Mouse (Mus musculus) lung, embryonic 14.5 days (tissue): ENCODE results near the gene R3hdml. TPM values are rescaled to one million over a fixed set of nuclear protein-coding genes. Genes with fewer than 3 reads are reported as not detected.

Source experiments
- ATAC-seq: fragments of 200-750 bp; cut with Nextera tagmentation; 2 replicates; pipeline ENCODE4 v1.8.0; 2017; ENCODE audit warnings: mild to moderate bottlenecking, moderate TSS enrichment, moderate library complexity; ENCODE audit not compliant: insufficient read depth
- DNase-seq: peaks from one replicate; pipeline ENCODE4 v3.0.0-alpha.2; 2015
- H3K27ac ChIP-seq: fragments of 300-500 bp; sonication (generic); 2 replicates; pipeline ENCODE4 v1.5.1; 2014; ENCODE audit warnings: low read depth, mild to moderate bottlenecking, moderate library complexity
- H3K27me3 ChIP-seq: fragments of 300-500 bp; sonication (generic); 2 replicates; pipeline ENCODE4 v1.6.1; 2014; ENCODE audit warnings: low read length, control low read depth; ENCODE audit not compliant: insufficient read depth
- H3K36me3 ChIP-seq: fragments of 300-500 bp; sonication (generic); 2 replicates; pipeline ENCODE4 v1.6.1; 2014; ENCODE audit warnings: control low read depth; ENCODE audit not compliant: insufficient read depth
- H3K4me1 ChIP-seq: fragments of 300-500 bp; sonication (generic); 2 replicates; pipeline ENCODE4 v1.6.1; 2014; ENCODE audit warnings: antibody characterized with exemption, control low read depth; ENCODE audit not compliant: insufficient read depth
- H3K4me2 ChIP-seq: fragments of 300-500 bp; sonication (generic); 2 replicates; pipeline ENCODE4 v1.6.1; 2014; ENCODE audit warnings: mild to moderate bottlenecking
- H3K4me3 ChIP-seq: fragments of 300-500 bp; sonication (generic); 2 replicates; pipeline ENCODE4 v1.5.1; 2014; ENCODE audit warnings: low read depth, low read length
- H3K9ac ChIP-seq: fragments of 300-500 bp; sonication (generic); 2 replicates; pipeline ENCODE4 v1.6.1; 2014
- H3K9me3 ChIP-seq: fragments of 300-500 bp; sonication (generic); 2 replicates; pipeline ENCODE4 v1.6.1; 2016; ENCODE audit warnings: low read depth, low read length, control low read depth
- CTCF ChIP-seq: IDR thresholded peaks from 2 replicates; pipeline ENCODE4 v1.5.1; 2016; ENCODE audit warnings: antibody characterized with exemption, low read depth
- WGBS: fragments of 180-500 bp; shearing (Covaris S2); extraction: QIAGEN DNeasy Blood & Tissue Kit; methylation state at CpG from one replicate; pipeline ENCODE4 v1.1.7; 2014; 5-methylcytosine and 5-hydroxymethylcytosine counted together
- polyA plus RNA-seq: library from polyadenylated mRNA; unstranded; fragments of >200 nt; fragmentation: Nextera tagmentation; extraction: Ambion mirVana; gene quantifications from 2 replicates; pipeline ENCODE4 v1.2.1, GENCODE M21; 2014

R3hdml gene
- polyA plus RNA-seq, 1 experiment from 2014 or later, result not detected

GRCm38 (mm10) chr2:163463251-163463769 lies 28.8 kb upstream of the R3hdml start:
- no peak for TF ChIP-seq CTCF
- peaks cover 6% of the 10 kb centered on the region; the same call in 1 of the 2 replicates for H3K36me3 ChIP-seq
- no peak overlapping the region for H3K4me2 ChIP-seq
- H3K9ac ChIP-seq, result no peak overlapping the region
- WGBS, result 45% methylated on average over 10 of the region's 10 CpGs
- no peak overlapping the region for H3K4me3 ChIP-seq
- no peaks in the 10 kb centered on the region for H3K9me3 ChIP-seq
- no peak for DNase-seq
- no peak overlapping the region for H3K27ac ChIP-seq
- no peak for ATAC-seq
- no peaks in the 10 kb centered on the region for H3K27me3 ChIP-seq
- H3K4me1 ChIP-seq, result no peaks in the 10 kb centered on the region

DNA sequence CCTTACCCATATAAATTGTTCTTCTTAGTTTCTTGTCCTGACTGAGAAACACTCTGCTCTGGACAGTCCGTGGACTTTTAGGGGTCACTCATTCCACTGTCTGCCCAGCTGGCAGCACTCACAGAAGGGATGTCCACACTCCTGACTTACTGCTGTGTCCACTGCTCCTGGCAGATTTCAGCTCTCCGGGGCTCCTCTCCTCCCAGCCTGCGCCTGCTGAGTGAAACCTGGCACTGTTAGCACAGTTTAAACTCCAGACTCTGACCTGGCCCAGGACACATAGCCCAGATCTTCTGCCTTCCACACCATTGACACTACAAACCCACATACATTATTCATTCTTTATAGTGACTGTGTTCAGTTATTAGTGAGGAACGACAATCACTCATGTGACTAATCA lies 28.1 kb upstream of the R3hdml start:
- 71% methylated on average over 4 of the region's 4 CpGs for WGBS
- no peak for TF ChIP-seq CTCF
- H3K4me3 ChIP-seq, result no peak overlapping the region
- ATAC-seq (no peak), DNase-seq (no peak)
- peaks cover 13% of the 10 kb centered on the region; the same call in 1 of the 2 replicates for H3K36me3 ChIP-seq
- no peak overlapping the region for H3K9ac ChIP-seq
- no peaks in the 10 kb centered on the region for H3K27me3 ChIP-seq
- no peaks in the 10 kb centered on the region for H3K9me3 ChIP-seq
- no peak overlapping the region for H3K27ac ChIP-seq
- H3K4me2 ChIP-seq, result no peak overlapping the region
- H3K4me1 ChIP-seq, result no peaks in the 10 kb centered on the region

DNA sequence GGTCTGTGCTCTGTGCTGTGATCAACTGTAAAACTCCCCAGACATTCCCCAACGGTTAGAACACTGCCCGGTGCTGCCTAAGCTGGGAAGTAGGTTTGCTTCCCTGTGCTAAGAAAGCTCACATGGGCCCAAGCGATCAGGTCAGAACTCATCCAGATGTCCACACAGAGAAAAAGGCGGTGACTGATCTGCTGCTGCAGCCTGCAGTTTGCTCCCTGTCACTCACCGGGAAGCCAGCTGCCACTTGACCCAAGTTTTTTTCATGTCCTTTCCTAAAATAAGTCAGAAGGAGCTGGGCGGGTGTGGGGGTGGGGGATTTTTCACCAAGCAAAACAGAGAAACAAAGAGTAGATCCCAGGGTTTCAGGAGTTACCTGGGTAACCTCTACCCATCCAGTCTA lies 27.6 kb upstream of the R3hdml start:
- no peaks in the 10 kb centered on the region for H3K4me1 ChIP-seq
- no peak for TF ChIP-seq CTCF
- no peaks in the 10 kb centered on the region for H3K27me3 ChIP-seq
- no peak overlapping the region for H3K4me3 ChIP-seq
- H3K36me3 ChIP-seq, result peaks cover 18% of the 10 kb centered on the region; the same call in 1 of the 2 replicates
- no peak for ATAC-seq
- 34% methylated on average over 6 of the region's 6 CpGs for WGBS
- H3K9ac ChIP-seq, result no peak overlapping the region
- H3K27ac ChIP-seq, result no peak overlapping the region
- no peaks in the 10 kb centered on the region for H3K9me3 ChIP-seq
- no peak for DNase-seq
- H3K4me2 ChIP-seq, result no peak overlapping the region

- peaks cover 7% of the 10 kb centered on the region; the same call in 1 of the 2 replicates for H3K4me1 ChIP-seq
- TF ChIP-seq CTCF, result no peak
- 44% methylated on average over 8 of the region's 8 CpGs for WGBS
Observed at GRCm38 (mm10) chr2:163466771-163467170, 25.3 kb upstream of the R3hdml start.

GRCm38 (mm10) chr2:163467585-163467984 lies 24.5 kb upstream of the R3hdml start:
- DNase-seq (no peak), ATAC-seq (no peak)
- Histone ChIP-seq H3K9ac (no peak overlapping the region), H3K36me3 (peaks cover 21% of the 10 kb centered on the region; the same call in 1 of the 2 replicates), H3K4me2 (no peak overlapping the region), H3K4me1 (peaks cover 8% of the 10 kb centered on the region; the same call in 1 of the 2 replicates), H3K4me3 (no peak overlapping the region), H3K9me3 (no peaks in the 10 kb centered on the region), H3K27ac (no peak overlapping the region), H3K27me3 (no peaks in the 10 kb centered on the region)
- no peak for TF ChIP-seq CTCF
- WGBS, result 81% methylated on average over 6 of the region's 6 CpGs

More at GRCm38 (mm10) chr2:163466771-163467170, 25.3 kb upstream of the R3hdml start:
- DNase-seq (peak; percentile 35), ATAC-seq (peak; percentile 74)
- Histone ChIP-seq H3K4me2 (no peak overlapping the region), H3K9ac (no peak overlapping the region), H3K36me3 (peaks cover 21% of the 10 kb centered on the region; the same call in 1 of the 2 replicates), H3K9me3 (no peaks in the 10 kb centered on the region), H3K27me3 (no peaks in the 10 kb centered on the region), H3K27ac (no peak overlapping the region), H3K4me3 (no peak overlapping the region)

DNA sequence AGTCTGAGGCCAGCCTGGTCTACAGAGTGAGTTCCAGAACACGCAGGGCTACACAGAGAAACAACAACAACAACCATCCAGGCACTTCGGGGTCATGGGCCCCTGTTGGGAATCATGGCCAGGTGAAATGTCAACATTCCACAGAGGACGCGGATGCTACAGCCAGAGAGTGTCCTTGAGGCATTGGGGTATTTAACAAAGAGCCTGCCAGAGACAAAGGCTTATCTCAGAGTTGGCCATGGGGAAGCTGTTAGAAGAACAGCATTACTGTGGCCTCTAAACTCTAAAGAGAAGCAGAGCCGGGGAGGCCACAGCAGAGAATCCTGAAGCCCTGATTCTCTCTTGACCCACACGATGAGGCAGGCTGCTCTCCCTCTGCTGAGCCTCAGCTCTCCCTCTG lies 23.3 kb upstream of the R3hdml start:
- no peak overlapping the region for H3K4me3 ChIP-seq
- no peak for TF ChIP-seq CTCF
- no peak overlapping the region for H3K27ac ChIP-seq
- no peaks in the 10 kb centered on the region for H3K9me3 ChIP-seq
- H3K9ac ChIP-seq, result no peak overlapping the region
- peaks cover 8% of the 10 kb centered on the region; the same call in 1 of the 2 replicates for H3K4me1 ChIP-seq
- H3K4me2 ChIP-seq, result no peak overlapping the region
- WGBS, result 91% methylated on average over 6 of the region's 6 CpGs
- ATAC-seq (no peak), DNase-seq (no peak)
- H3K36me3 ChIP-seq, result peaks cover 21% of the 10 kb centered on the region; the same call in 1 of the 2 replicates
- H3K27me3 ChIP-seq, result no peaks in the 10 kb centered on the region

DNA sequence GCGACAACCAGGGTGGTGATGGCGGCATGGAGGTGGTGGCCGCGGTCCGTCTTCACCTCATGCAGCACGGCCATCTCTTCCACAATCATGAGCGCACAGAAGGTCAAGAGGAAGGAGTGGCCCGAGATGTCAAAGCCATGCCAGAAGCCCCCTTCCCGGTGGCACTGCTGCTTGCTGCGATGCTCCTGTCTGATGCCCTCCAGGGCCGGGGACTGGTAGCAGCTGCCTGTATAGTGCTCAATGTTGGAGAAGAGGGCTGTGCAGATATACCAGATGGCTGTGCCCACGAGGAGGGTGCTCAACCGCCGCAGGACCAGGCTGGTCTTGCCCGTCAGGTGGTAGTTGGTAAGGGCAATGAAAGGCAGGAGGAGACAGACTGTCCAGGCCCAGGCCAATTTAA lies 22.4 kb upstream of the R3hdml start:
- TF ChIP-seq CTCF, result no peak
- no peaks in the 10 kb centered on the region for H3K27me3 ChIP-seq
- ATAC-seq (no peak), DNase-seq (no peak)
- peaks cover 21% of the 10 kb centered on the region; the same call in 1 of the 2 replicates for H3K36me3 ChIP-seq
- no peaks in the 10 kb centered on the region for H3K9me3 ChIP-seq
- WGBS, result 92% methylated on average over 15 of the region's 15 CpGs
- H3K9ac ChIP-seq, result no peak overlapping the region
- no peak overlapping the region for H3K4me2 ChIP-seq
- H3K27ac ChIP-seq, result no peak overlapping the region
- peaks cover 8% of the 10 kb centered on the region; the same call in 1 of the 2 replicates for H3K4me1 ChIP-seq
- no peak overlapping the region for H3K4me3 ChIP-seq
